Mouse (Mus musculus) neural tube, embryonic 11.5 days (tissue): ENCODE results near the gene Gramd1a. TPM values are rescaled to one million over a fixed set of nuclear protein-coding genes. Genes with fewer than 3 reads are reported as not detected.

Experiments used
- ATAC-seq: fragments of 200-750 bp; cut with Nextera tagmentation; 2 replicates; pipeline ENCODE4 v1.8.0; 2017; ENCODE audit warnings: moderate number of reproducible peaks, mild to moderate bottlenecking, moderate TSS enrichment, moderate library complexity; ENCODE audit not compliant: insufficient read depth, low FRiP score, low TSS enrichment
- DNase-seq: peaks from one replicate; pipeline ENCODE4 v3.0.0-alpha.2; 2015; ENCODE audit warnings: low spot score
- H3K27ac ChIP-seq: fragments of 300-500 bp; sonication (generic); 2 replicates; pipeline ENCODE4 v1.5.1; 2014; ENCODE audit warnings: low read depth, mild to moderate bottlenecking, low read length
- H3K27me3 ChIP-seq: fragments of 300-500 bp; sonication (generic); 2 replicates; pipeline ENCODE4 v1.6.1; 2014; ENCODE audit warnings: mild to moderate bottlenecking, low read length, mixed read lengths; ENCODE audit not compliant: control insufficient read depth, insufficient read depth
- H3K36me3 ChIP-seq: fragments of 300-500 bp; sonication (generic); 2 replicates; pipeline ENCODE4 v1.6.1; 2014; ENCODE audit warnings: mild to moderate bottlenecking, low read length, moderate library complexity, mixed read lengths; ENCODE audit not compliant: control insufficient read depth, insufficient read depth
- H3K4me1 ChIP-seq: fragments of 300-500 bp; sonication (generic); 2 replicates; pipeline ENCODE4 v1.6.1; 2014; ENCODE audit warnings: low read length, mixed read lengths; ENCODE audit not compliant: control insufficient read depth, insufficient read depth
- H3K4me2 ChIP-seq: fragments of 300-500 bp; sonication (generic); 2 replicates; pipeline ENCODE4 v1.6.1; 2014; ENCODE audit warnings: low read depth, mild to moderate bottlenecking, moderate library complexity
- H3K4me3 ChIP-seq: fragments of 300-500 bp; sonication (generic); 2 replicates; pipeline ENCODE4 v1.5.1; 2014; ENCODE audit warnings: low read depth, low read length
- H3K9ac ChIP-seq: fragments of 300-500 bp; sonication (generic); 2 replicates; pipeline ENCODE4 v1.6.1; 2014; ENCODE audit warnings: mild to moderate bottlenecking, low read length
- H3K9me3 ChIP-seq: fragments of 300-500 bp; sonication (generic); 2 replicates; pipeline ENCODE4 v1.6.1; 2016; ENCODE audit warnings: low read length; ENCODE audit not compliant: control insufficient read depth
- WGBS: fragments of 180-500 bp; shearing (Covaris S2); extraction: QIAGEN DNeasy Blood & Tissue Kit; methylation state at CpG from one replicate; pipeline ENCODE4 v1.1.7; 2014; 5-methylcytosine and 5-hydroxymethylcytosine counted together
- polyA plus RNA-seq: library from polyadenylated mRNA; unstranded; fragments of >200 nt; fragmentation: Nextera tagmentation; extraction: Ambion mirVana; gene quantifications from 2 replicates; pipeline ENCODE4 v1.2.1, GENCODE M21; 2014

Gramd1a gene
- polyA plus RNA-seq: 144 and 159 TPM in 2 replicates

DNA sequence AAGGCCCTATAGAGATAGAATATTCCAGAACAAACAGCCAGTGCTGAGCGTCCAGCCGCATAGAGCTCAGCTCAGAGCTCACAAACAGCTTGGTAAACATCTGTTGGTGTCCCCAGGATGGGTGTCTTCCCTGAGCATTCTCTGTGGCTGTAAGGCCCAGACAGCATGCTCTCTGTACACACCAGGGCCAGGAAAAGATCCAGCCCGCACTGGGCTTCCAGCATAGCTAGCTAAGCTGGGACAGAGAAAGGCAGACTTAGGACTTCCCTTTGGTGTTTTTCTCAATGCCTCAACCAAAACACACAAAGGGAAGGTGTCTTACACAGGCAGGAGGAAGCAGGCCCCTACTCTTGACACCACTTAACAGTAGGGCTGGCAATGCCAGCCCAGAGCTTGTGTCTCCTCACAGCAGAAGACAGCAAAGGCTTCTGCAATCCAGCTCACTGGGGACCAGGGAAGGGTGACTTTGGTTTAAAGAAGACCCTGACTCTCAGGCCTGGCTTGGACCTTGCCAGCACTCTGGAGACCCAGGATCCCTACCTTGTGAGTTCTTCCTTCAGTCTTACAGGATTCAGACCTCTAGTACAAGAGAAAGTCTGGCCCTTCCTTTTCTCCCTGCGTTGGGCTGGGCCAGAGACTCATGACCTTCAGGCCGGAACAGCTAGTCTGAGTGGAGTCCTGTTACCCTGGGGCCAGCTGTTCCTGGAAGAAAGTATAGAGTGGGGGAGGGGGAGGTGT, at the start of gene Gramd1a:
Gene Gramd1a (minus strand): TSS at position 601 of the 738 bp plus-strand sequence.
- DNase-seq: no peak
- Histone ChIP-seq H3K4me1 (0 out of 2 replicates have a peak, but pooled peaks cover 6% of the 10 kb centered on the region), H3K4me3 (no peak within 1 kb of the TSS), H3K36me3 (no peaks in the 10 kb centered on the region), H3K9me3 (no peaks in the 10 kb centered on the region), H3K27me3 (no peaks in the 10 kb centered on the region), H3K27ac (no peak within 1 kb of the TSS), H3K4me2 (no peak within 1 kb of the TSS), H3K9ac (no peak within 1 kb of the TSS)
- ATAC-seq: no peak
- WGBS: 67% methylated on average over 5 of the region's 5 CpGs

GRCm38 (mm10) chr7:31195591-31196307, 40.1 kb upstream of the Gramd1a start:
- no peaks in the 10 kb centered on the region for H3K9me3 ChIP-seq
- no peak overlapping the region for H3K27ac ChIP-seq
- no peaks in the 10 kb centered on the region for H3K4me1 ChIP-seq
- H3K27me3 ChIP-seq: no peaks in the 10 kb centered on the region
- H3K4me2 ChIP-seq: no peak overlapping the region
- ATAC-seq (no peak), DNase-seq (no peak)
- no peaks in the 10 kb centered on the region for H3K36me3 ChIP-seq
- no peak overlapping the region for H3K4me3 ChIP-seq
- H3K9ac ChIP-seq: no peak overlapping the region
- 75% methylated on average over 3 of the region's 3 CpGs for WGBS

GRCm38 (mm10) chr7:31184711-31185110, 29.0 kb upstream of the Gramd1a start:
- WGBS: 87% methylated on average over 4 of the region's 4 CpGs
- Histone ChIP-seq H3K36me3 (no peaks in the 10 kb centered on the region), H3K27ac (no peak overlapping the region), H3K4me3 (no peak overlapping the region), H3K4me2 (no peak overlapping the region), H3K9ac (no peak overlapping the region), H3K27me3 (no peaks in the 10 kb centered on the region), H3K4me1 (no peaks in the 10 kb centered on the region), H3K9me3 (no peaks in the 10 kb centered on the region)
- no peak for DNase-seq
- ATAC-seq: no peak

GRCm38 (mm10) chr7:31182863-31183262, 27.2 kb upstream of the Gramd1a start:
- no peak for DNase-seq

GRCm38 (mm10) chr7:31176886-31177763, 21.4 kb upstream of the Gramd1a start:
- Histone ChIP-seq H3K4me2 (no peak overlapping the region), H3K4me3 (no peak overlapping the region), H3K4me1 (no peaks in the 10 kb centered on the region), H3K9me3 (no peaks in the 10 kb centered on the region), H3K9ac (no peak overlapping the region), H3K36me3 (no peaks in the 10 kb centered on the region), H3K27me3 (no peaks in the 10 kb centered on the region), H3K27ac (no peak overlapping the region)
- ATAC-seq (0 out of 2 replicates have a peak, but pooled peaks have one; percentile 31), DNase-seq (peak; percentile 71)
- WGBS: 35% methylated on average over 22 of the region's 22 CpGs

More at GRCm38 (mm10) chr7:31182863-31183262, 27.2 kb upstream of the Gramd1a start:
- ATAC-seq: no peak
- WGBS: 42% methylated on average over 2 of the region's 2 CpGs
- Histone ChIP-seq H3K4me3 (no peak overlapping the region), H3K9ac (no peak overlapping the region), H3K4me2 (no peak overlapping the region), H3K4me1 (no peaks in the 10 kb centered on the region), H3K27me3 (no peaks in the 10 kb centered on the region), H3K9me3 (no peaks in the 10 kb centered on the region), H3K36me3 (no peaks in the 10 kb centered on the region), H3K27ac (no peak overlapping the region)

GRCm38 (mm10) chr7:31175096-31175495, 19.4 kb upstream of the Gramd1a start:
- ATAC-seq (no peak), DNase-seq (no peak)
- Histone ChIP-seq H3K4me1 (no peaks in the 10 kb centered on the region), H3K36me3 (no peaks in the 10 kb centered on the region), H3K4me3 (no peak overlapping the region), H3K4me2 (no peak overlapping the region), H3K9ac (no peak overlapping the region), H3K9me3 (no peaks in the 10 kb centered on the region), H3K27ac (no peak overlapping the region), H3K27me3 (no peaks in the 10 kb centered on the region)
- 85% methylated on average over 3 of the region's 3 CpGs for WGBS

GRCm38 (mm10) chr7:31174466-31174865, 18.8 kb upstream of the Gramd1a start:
- no peak overlapping the region for H3K27ac ChIP-seq
- H3K4me1 ChIP-seq: no peaks in the 10 kb centered on the region
- no peak for ATAC-seq
- WGBS: 84% methylated on average over 8 of the region's 8 CpGs
- no peaks in the 10 kb centered on the region for H3K36me3 ChIP-seq
- no peaks in the 10 kb centered on the region for H3K27me3 ChIP-seq
- H3K4me2 ChIP-seq: no peak overlapping the region
- no peak for DNase-seq
- no peaks in the 10 kb centered on the region for H3K9me3 ChIP-seq
- H3K4me3 ChIP-seq: no peak overlapping the region
- H3K9ac ChIP-seq: no peak overlapping the region

DNA sequence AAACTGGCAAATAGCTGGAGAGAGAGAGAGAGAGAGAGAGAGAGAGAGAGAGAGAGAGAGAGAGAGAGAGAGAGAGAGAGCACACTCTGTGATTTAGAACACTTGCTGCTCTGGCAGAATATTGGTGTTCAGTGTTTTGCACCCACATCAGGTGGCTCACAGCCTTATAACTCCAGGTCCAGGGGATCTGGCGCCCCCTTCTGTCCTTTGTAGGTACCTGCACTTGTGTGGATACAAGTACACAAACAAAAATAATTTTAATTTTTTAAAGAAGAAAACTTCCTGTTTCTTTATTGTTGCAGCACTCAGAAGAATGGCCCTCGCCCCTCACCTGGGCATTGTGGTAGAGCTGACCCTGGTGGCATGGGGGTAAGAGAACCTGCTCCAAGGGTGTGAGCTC, 16.5 kb upstream of the Gramd1a start:
- no peaks in the 10 kb centered on the region for H3K27me3 ChIP-seq
- H3K9ac ChIP-seq: no peak overlapping the region
- H3K9me3 ChIP-seq: no peaks in the 10 kb centered on the region
- ATAC-seq (no peak), DNase-seq (no peak)
- no peak overlapping the region for H3K4me3 ChIP-seq
- no peaks in the 10 kb centered on the region for H3K4me1 ChIP-seq
- H3K36me3 ChIP-seq: no peaks in the 10 kb centered on the region
- 16% methylated on average over 2 of the region's 2 CpGs for WGBS
- H3K4me2 ChIP-seq: no peak overlapping the region
- no peak overlapping the region for H3K27ac ChIP-seq
